Mouse (Mus musculus) MEL-GATA-1-ER (cell line): ENCODE data around the gene Med29.

Experiments
- DNase-seq: peaks from one replicate; pipeline ENCODE4 v3.0.0-alpha.2; 2012; ENCODE audit warnings: low read depth; ENCODE audit errors: extremely low read depth

Med29 gene

GRCm38 (mm10) chr7:28354596-28354995 is 37.9 kb downstream of the Med29 start:
- DNase-seq: no peak

GRCm38 (mm10) chr7:28354113-28354581 is 38.4 kb downstream of the Med29 start:
- DNase-seq: no peak

DNA sequence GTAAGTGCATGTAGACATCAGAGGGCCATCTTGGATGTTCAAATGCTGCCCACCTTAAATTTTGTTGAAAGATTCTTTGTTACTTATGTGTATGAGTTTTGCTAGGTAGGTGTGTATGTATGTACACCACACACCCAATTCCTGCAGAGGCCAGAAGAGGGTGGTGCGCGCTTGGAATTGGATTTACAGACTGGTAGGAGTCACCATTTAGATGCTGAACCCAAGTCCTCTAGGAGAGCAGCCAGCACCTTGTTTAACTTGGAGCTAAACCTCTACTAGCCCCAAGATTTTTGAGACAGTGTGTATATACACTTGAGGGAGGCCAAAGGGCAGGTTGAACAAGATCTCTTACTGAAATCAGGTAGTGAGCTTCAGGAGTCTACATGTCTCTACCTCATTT is 39.2 kb downstream of the Med29 start:
- DNase-seq: no peak

DNA sequence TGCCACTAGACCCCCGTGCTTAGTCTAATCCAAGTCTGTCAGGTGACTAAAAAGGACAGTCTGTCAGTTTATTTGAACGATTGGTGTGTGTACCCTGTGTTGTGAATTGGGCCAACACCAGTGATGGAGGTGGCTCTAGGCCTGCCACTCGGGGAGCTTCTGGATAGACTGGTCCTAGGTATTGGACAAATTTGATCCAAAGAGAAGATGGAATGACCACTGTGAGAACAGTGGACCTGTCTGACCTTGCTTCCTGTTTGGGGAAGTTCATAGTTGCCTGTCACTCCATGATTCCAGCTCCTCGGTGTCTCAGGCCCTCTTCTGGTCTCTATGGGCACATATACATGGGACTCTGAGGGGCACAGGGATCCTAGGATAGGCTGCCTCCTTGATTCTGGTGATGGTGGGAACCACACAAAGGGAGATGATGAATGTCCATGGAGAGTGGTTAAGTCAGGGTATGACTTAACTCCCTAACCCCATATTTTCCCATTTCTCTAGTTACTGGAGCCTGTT is 40.8 kb downstream of the Med29 start:
- DNase-seq: no peak

- DNase-seq: peak; percentile 81
These were observed 42.2 kb downstream of the Med29 start, which contains the start of gene Rps16 for GRCm38 (mm10) chr7:28350155-28350883. Gene Rps16, plus strand, starts transcription at chr7:28350652.

DNA sequence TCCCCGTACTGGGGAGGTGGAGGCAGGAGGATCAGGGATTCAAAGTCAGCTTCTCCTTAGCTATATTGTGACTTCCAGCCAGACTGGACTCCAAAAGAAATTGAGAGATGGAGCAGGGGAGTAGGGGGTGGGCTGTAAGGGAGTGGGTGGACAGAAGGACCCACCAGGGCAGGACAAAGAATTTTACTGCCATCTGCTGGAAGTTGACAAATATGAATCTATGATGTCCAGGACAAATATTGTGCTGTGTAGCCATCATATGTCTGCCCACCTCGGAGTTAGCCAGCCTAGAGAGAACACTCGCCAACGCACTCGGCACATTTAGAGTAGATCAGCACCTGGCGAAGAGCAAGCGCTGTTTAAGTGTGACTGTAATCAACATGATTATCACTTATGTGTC is 43.9 kb downstream of the Med29 start:
- no peak for DNase-seq

- no peak for DNase-seq
These were observed 44.8 kb downstream of the Med29 start for GRCm38 (mm10) chr7:28347746-28348145.

DNA sequence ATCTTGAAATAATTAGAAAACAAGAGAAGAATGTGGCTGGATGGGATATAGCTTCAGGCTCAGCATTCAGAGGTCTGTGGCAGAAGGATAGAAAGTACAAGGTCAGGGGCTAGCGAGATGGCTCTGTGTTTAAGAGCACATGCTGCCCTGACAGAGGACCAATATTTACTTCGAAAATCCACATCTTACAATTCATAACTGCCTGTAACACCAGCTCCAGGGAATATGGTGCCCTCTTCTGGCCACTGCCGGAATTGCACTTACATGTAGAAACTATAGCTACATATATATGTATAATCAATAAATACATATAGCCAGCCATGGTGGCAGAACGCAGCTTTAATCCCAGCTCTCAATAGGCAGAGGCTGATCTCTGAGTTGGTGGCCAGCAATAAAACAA is 47.9 kb downstream of the Med29 start:
- peak; percentile 59 for DNase-seq

- DNase-seq: no peak
These were observed 51.1 kb downstream of the Med29 start for GRCm38 (mm10) chr7:28341381-28341780.

- peak; percentile 71 for DNase-seq
These were observed 53.1 kb downstream of the Med29 start for GRCm38 (mm10) chr7:28339213-28339917.

- DNase-seq: peak; percentile 95
These were observed 54.2 kb downstream of the Med29 start, which contains the start of gene Supt5 for GRCm38 (mm10) chr7:28338108-28338998. Gene Supt5, minus strand, starts transcription at chr7:28338746.
